Mouse (Mus musculus) kidney, embryonic 16.5 days (tissue): ENCODE data around the gene Dnaic2. TPM values are rescaled to one million over a fixed set of nuclear protein-coding genes. Genes with fewer than 3 reads are reported as not detected.

Experiments
- ATAC-seq: fragments of 200-750 bp; cut with Nextera tagmentation; 2 replicates; pipeline ENCODE4 v1.8.0; 2017; ENCODE audit warnings: moderate TSS enrichment; ENCODE audit not compliant: low FRiP score, low TSS enrichment
- H3K27ac ChIP-seq: fragments of 300-500 bp; sonication (generic); 2 replicates; pipeline ENCODE4 v1.5.1; 2014; ENCODE audit warnings: low read length
- H3K27me3 ChIP-seq: fragments of 300-500 bp; sonication (generic); 2 replicates; pipeline ENCODE4 v1.6.1; 2014; ENCODE audit warnings: low read length, control low read depth, mixed read lengths; ENCODE audit not compliant: insufficient read depth
- H3K36me3 ChIP-seq: fragments of 300-500 bp; sonication (generic); 2 replicates; pipeline ENCODE4 v1.6.1; 2014; ENCODE audit warnings: low read length, control low read depth, mixed read lengths; ENCODE audit not compliant: insufficient read depth
- H3K4me1 ChIP-seq: fragments of 300-500 bp; sonication (generic); 2 replicates; pipeline ENCODE4 v1.6.1; 2014; ENCODE audit warnings: low read length, control low read depth, mixed read lengths; ENCODE audit not compliant: insufficient read depth
- H3K4me2 ChIP-seq: fragments of 300-500 bp; sonication (generic); replicated peaks from 2 replicates; pipeline ENCODE4 v1.6.1; 2014; ENCODE audit warnings: low read depth, low read length
- H3K4me3 ChIP-seq: fragments of 300-500 bp; sonication (generic); 2 replicates; pipeline ENCODE4 v1.5.1; 2014; ENCODE audit warnings: mild to moderate bottlenecking, low read length
- H3K9ac ChIP-seq: fragments of 300-500 bp; sonication (generic); replicated peaks from 2 replicates; pipeline ENCODE4 v1.6.1; 2014; ENCODE audit warnings: low read length
- H3K9me3 ChIP-seq: fragments of 300-500 bp; sonication (generic); 2 replicates; pipeline ENCODE4 v1.6.1; 2016; ENCODE audit warnings: low read length, control low read depth
- WGBS: fragments of 180-500 bp; shearing (Covaris S2); extraction: QIAGEN DNeasy Blood & Tissue Kit; methylation state at CpG from one replicate; pipeline ENCODE4 v1.1.7; 2014; 5-methylcytosine and 5-hydroxymethylcytosine counted together
- polyA plus RNA-seq: library from polyadenylated mRNA; unstranded; fragments of >200 nt; fragmentation: Nextera tagmentation; extraction: Ambion mirVana; gene quantifications from 2 replicates; pipeline ENCODE4 v1.2.1, GENCODE M21; 2015

Dnaic2 gene
- polyA plus RNA-seq, 1 experiment from 2014 or later = 0.44 TPM

- no peak overlapping the region for H3K27ac ChIP-seq
- H3K4me1 ChIP-seq = peaks cover 44% of the 10 kb centered on the region
- no peaks in the 10 kb centered on the region for H3K9me3 ChIP-seq
- no peak overlapping the region for H3K4me2 ChIP-seq
- 56% methylated on average over 5 of the region's 5 CpGs for WGBS
- no peak overlapping the region for H3K4me3 ChIP-seq
- peaks cover 59% of the 10 kb centered on the region for H3K27me3 ChIP-seq
- H3K36me3 ChIP-seq = no peaks in the 10 kb centered on the region
- ATAC-seq = no peak
- H3K9ac ChIP-seq = no peak overlapping the region
Measured at GRCm38 (mm10) chr11:114792931-114793494, 65.8 kb downstream of the Dnaic2 start.

- H3K36me3 ChIP-seq = no peaks in the 10 kb centered on the region
- no peak overlapping the region for H3K9ac ChIP-seq
- no peaks in the 10 kb centered on the region for H3K9me3 ChIP-seq
- H3K4me1 ChIP-seq = peaks cover 44% of the 10 kb centered on the region
- H3K4me3 ChIP-seq = no peak overlapping the region
- no peak overlapping the region for H3K27ac ChIP-seq
- H3K27me3 ChIP-seq = peaks cover 51% of the 10 kb centered on the region
- ATAC-seq = no peak
- no peak overlapping the region for H3K4me2 ChIP-seq
- 60% methylated on average over 19 of the region's 19 CpGs for whole genome bisulfite sequencing
Measured at GRCm38 (mm10) chr11:114793868-114794545, 66.8 kb downstream of the Dnaic2 start.

- H3K27ac ChIP-seq = 0 out of 2 replicates have a peak overlapping the region, but pooled peaks have one; percentile 19
- no peaks in the 10 kb centered on the region for H3K9me3 ChIP-seq
- peaks cover 44% of the 10 kb centered on the region for H3K27me3 ChIP-seq
- H3K36me3 ChIP-seq = no peaks in the 10 kb centered on the region
- no peak overlapping the region for H3K9ac ChIP-seq
- H3K4me1 ChIP-seq = peaks cover 38% of the 10 kb centered on the region
- 55% methylated on average over 4 of the region's 4 CpGs for WGBS
- H3K4me3 ChIP-seq = no peak overlapping the region
- peak overlapping the region; percentile 57 for H3K4me2 ChIP-seq
- ATAC-seq = no peak
Measured at GRCm38 (mm10) chr11:114794691-114795090, 67.5 kb downstream of the Dnaic2 start.

- 1% methylated on average over 7 of the region's 7 CpGs for WGBS
- peak; percentile 87 for ATAC-seq
- Histone ChIP-seq H3K4me2 (peak overlapping the region; percentile 57), H3K4me1 (peaks cover 38% of the 10 kb centered on the region), H3K27me3 (peaks cover 38% of the 10 kb centered on the region), H3K36me3 (no peaks in the 10 kb centered on the region), H3K27ac (0 out of 2 replicates have a peak overlapping the region, but pooled peaks have one; percentile 19), H3K9ac (no peak overlapping the region), H3K9me3 (no peaks in the 10 kb centered on the region), H3K4me3 (peak overlapping the region; percentile 42)
Measured at GRCm38 (mm10) chr11:114795231-114795746, 68.1 kb downstream of the Dnaic2 start.

- 0 out of 2 replicates have a peak within 1 kb of the TSS, but pooled peaks have one; percentile 19 for H3K27ac ChIP-seq
- H3K4me1 ChIP-seq = peaks cover 38% of the 10 kb centered on the region
- ATAC-seq = peak; percentile 24
- peaks cover 32% of the 10 kb centered on the region for H3K27me3 ChIP-seq
- peak within 1 kb of the TSS; percentile 42 for H3K4me3 ChIP-seq
- WGBS = 7% methylated on average over 4 of the region's 4 CpGs
- H3K36me3 ChIP-seq = no peaks in the 10 kb centered on the region
- no peaks in the 10 kb centered on the region for H3K9me3 ChIP-seq
- no peak within 1 kb of the TSS for H3K9ac ChIP-seq
- peak within 1 kb of the TSS; percentile 57 for H3K4me2 ChIP-seq
Measured at GRCm38 (mm10) chr11:114795848-114796322, 68.7 kb downstream of the Dnaic2 start, which contains the start of gene Btbd17. Btbd17 (minus strand) TSS chr11:114795945.

GRCm38 (mm10) chr11:114797176-114797575 is 70.0 kb downstream of the Dnaic2 start:
- no peak overlapping the region for H3K4me3 ChIP-seq
- no peak overlapping the region for H3K9ac ChIP-seq
- no peaks in the 10 kb centered on the region for H3K36me3 ChIP-seq
- peaks cover 30% of the 10 kb centered on the region for H3K4me1 ChIP-seq
- peaks cover 19% of the 10 kb centered on the region for H3K27me3 ChIP-seq
- no peaks in the 10 kb centered on the region for H3K9me3 ChIP-seq
- no peak overlapping the region for H3K27ac ChIP-seq
- ATAC-seq = no peak
- 89% methylated on average over 7 of the region's 7 CpGs for WGBS
- no peak overlapping the region for H3K4me2 ChIP-seq

GRCm38 (mm10) chr11:114797981-114798380 is 70.8 kb downstream of the Dnaic2 start:
- Histone ChIP-seq H3K4me1 (peaks cover 30% of the 10 kb centered on the region), H3K9me3 (no peaks in the 10 kb centered on the region), H3K27me3 (peaks cover 11% of the 10 kb centered on the region), H3K36me3 (no peaks in the 10 kb centered on the region), H3K27ac (no peak overlapping the region), H3K9ac (no peak overlapping the region), H3K4me2 (no peak overlapping the region), H3K4me3 (no peak overlapping the region)
- no peak for ATAC-seq
- 82% methylated on average over 3 of the region's 3 CpGs for WGBS

GRCm38 (mm10) chr11:114798624-114799023 is 71.4 kb downstream of the Dnaic2 start, which contains the start of gene Gpr142:
Gpr142 (plus strand) TSS chr11:114798924.
- no peaks in the 10 kb centered on the region for H3K9me3 ChIP-seq
- no peak within 1 kb of the TSS for H3K9ac ChIP-seq
- peaks cover 5% of the 10 kb centered on the region for H3K27me3 ChIP-seq
- WGBS = 91% methylated on average over 3 of the region's 3 CpGs
- H3K4me3 ChIP-seq = no peak within 1 kb of the TSS
- no peak within 1 kb of the TSS for H3K27ac ChIP-seq
- no peak within 1 kb of the TSS for H3K4me2 ChIP-seq
- ATAC-seq = no peak
- H3K36me3 ChIP-seq = no peaks in the 10 kb centered on the region
- peaks cover 28% of the 10 kb centered on the region for H3K4me1 ChIP-seq

- Histone ChIP-seq H3K36me3 (no peaks in the 10 kb centered on the region), H3K4me2 (no peak overlapping the region), H3K9me3 (no peaks in the 10 kb centered on the region), H3K9ac (no peak overlapping the region), H3K4me3 (no peak overlapping the region), H3K27me3 (no peaks in the 10 kb centered on the region), H3K27ac (no peak overlapping the region), H3K4me1 (peaks cover 5% of the 10 kb centered on the region; the same call in 1 of the 2 replicates)
- WGBS = 100% methylated on average over 1 of the region's 1 CpGs
- ATAC-seq = no peak
Measured at GRCm38 (mm10) chr11:114801906-114802305, 74.7 kb downstream of the Dnaic2 start.
